ENCODE assay signal across 8 mouse cellular contexts in genomic region chr4:141148009-141148801, GRCm38 (mm10). TPM values are rescaled to one million over a fixed set of nuclear protein-coding genes. Genes with fewer than 3 reads are reported as not detected.
DNase-seq lines count a peak whose midpoint lies in the region; ATAC-seq and TF ChIP-seq lines count a peak whose summit lies in the region.

No protein-coding gene starts in this region.

- H3K27me3 ChIP-seq in forebrain, embryonic 10.5 days (ENCODE audit: poor library complexity, severe bottlenecking) = peaks cover 7% of the 10 kb centered on the region; the same call in 1 of the 2 replicates
- H3K27me3 ChIP-seq in hindbrain, postnatal 0 days (ENCODE audit: insufficient read depth, low read length) = no peaks in the 10 kb centered on the region
- no peaks in the 10 kb centered on the region for H3K27me3 ChIP-seq in liver, embryonic 15.5 days

- peak; percentile 72 for ATAC-seq in hindbrain, postnatal 0 days
- peak; percentile 76 for ATAC-seq in liver, embryonic 15.5 days (ENCODE audit: insufficient read depth)

- H3K27ac ChIP-seq in forebrain, embryonic 10.5 days = peak overlapping the region; percentile 94
- peak overlapping the region; percentile 96 for H3K27ac ChIP-seq in hindbrain, postnatal 0 days
- H3K27ac ChIP-seq in liver, embryonic 15.5 days (replicated peaks) = peak overlapping the region; percentile 91
- peak overlapping the region; percentile 40 for H3K27ac ChIP-seq in olfactory bulb, adult 2 months (ENCODE audit: insufficient read depth, low read depth, low read length)

- H3K9me3 ChIP-seq in forebrain, embryonic 10.5 days = no peaks in the 10 kb centered on the region
- no peaks in the 10 kb centered on the region for H3K9me3 ChIP-seq in hindbrain, postnatal 0 days (ENCODE audit: low read length)
- no peaks in the 10 kb centered on the region for H3K9me3 ChIP-seq in liver, embryonic 15.5 days (replicated peaks)

- peak overlapping the region; percentile 99 for H3K9ac ChIP-seq in hindbrain, postnatal 0 days (replicated peaks; ENCODE audit: low read length)
- H3K9ac ChIP-seq in liver, embryonic 15.5 days = peak overlapping the region; percentile 96

- peak; percentile 52 for DNase-seq in lung, adult 2 months
- DNase-seq in lung, postnatal 25 days (ENCODE audit: low spot score) = no peak
- peak; percentile 44 for DNase-seq in ZHBTc4 (ENCODE audit: low read depth, low spot score)
- DNase-seq in forebrain, embryonic 10.5 days (ENCODE audit: extremely low spot score, low spot score) = peak; percentile 64
- DNase-seq in hindbrain, postnatal 0 days (ENCODE audit: low spot score) = peak; percentile 42
- DNase-seq in layer of hippocampus, postnatal 25 days (ENCODE audit: extremely low spot score in 1 of 2, low spot score in 1 of 2) = no peak

- H3K4me3 ChIP-seq in lung, adult 2 months (replicated peaks; ENCODE audit: extremely low read depth, low read depth, low read length) = peak overlapping the region; percentile 85
- H3K4me3 ChIP-seq in forebrain, embryonic 10.5 days = peak overlapping the region; percentile 77
- peak overlapping the region; percentile 99 for H3K4me3 ChIP-seq in hindbrain, postnatal 0 days (ENCODE audit: low read length)
- peak overlapping the region; percentile 99 for H3K4me3 ChIP-seq in liver, embryonic 15.5 days (replicated peaks)
- H3K4me3 ChIP-seq in olfactory bulb, adult 2 months (ENCODE audit: insufficient read depth, low read depth, low read length) = peak overlapping the region; percentile 90

- H3K4me2 ChIP-seq in hindbrain, postnatal 0 days (ENCODE audit: low read depth, low read length) = peak overlapping the region; percentile 67
- peak overlapping the region; percentile 81 for H3K4me2 ChIP-seq in liver, embryonic 15.5 days

- peaks cover 7% of the 10 kb centered on the region for H3K4me1 ChIP-seq in lung, adult 2 months (ENCODE audit: control insufficient read depth, insufficient read depth, low read length)
- peaks cover 28% of the 10 kb centered on the region for H3K4me1 ChIP-seq in forebrain, embryonic 10.5 days
- H3K4me1 ChIP-seq in hindbrain, postnatal 0 days (ENCODE audit: insufficient read depth, low read length) = no peaks in the 10 kb centered on the region
- peaks cover 48% of the 10 kb centered on the region for H3K4me1 ChIP-seq in liver, embryonic 15.5 days (replicated peaks)
- H3K4me1 ChIP-seq in olfactory bulb, adult 2 months (ENCODE audit: control insufficient read depth, insufficient read depth, low read length) = peaks cover 6% of the 10 kb centered on the region; the same call in 1 of the 2 replicates

- WGBS in lung, adult 2 months = 1% methylated on average over 64 of the region's 66 CpGs
- WGBS in forebrain, embryonic 10.5 days = under 1% methylated on average over 66 of the region's 66 CpGs
- 1% methylated on average over 57 of the region's 66 CpGs for WGBS in hindbrain, postnatal 0 days
- under 1% methylated on average over 66 of the region's 66 CpGs for WGBS in liver, embryonic 15.5 days (ENCODE audit: insufficient replicate concordance)
- WGBS in olfactory bulb, adult 2 months = under 1% methylated on average over 66 of the region's 66 CpGs

- no peak for TF ChIP-seq CTCF in lung, adult 2 months (IDR thresholded peaks at IDR 0.05; ENCODE audit: insufficient read depth, low read length)
- TF ChIP-seq CTCF in hindbrain, postnatal 0 days (IDR thresholded peaks at IDR 0.05; ENCODE audit: low read depth) = peak; percentile 19; the same call in 1 of the 2 replicates
- TF ChIP-seq CTCF in olfactory bulb, adult 2 months (IDR thresholded peaks at IDR 0.05; ENCODE audit: insufficient read depth, low read depth, low read length) = no peak

- H3K36me3 ChIP-seq in forebrain, embryonic 10.5 days (replicated peaks) = 0 out of 2 replicates have a peak, but pooled peaks cover 6% of the 10 kb centered on the region
- no peaks in the 10 kb centered on the region for H3K36me3 ChIP-seq in hindbrain, postnatal 0 days (ENCODE audit: insufficient read depth, low read length)
- peaks cover 5% of the 10 kb centered on the region; the same call in 1 of the 2 replicates for H3K36me3 ChIP-seq in liver, embryonic 15.5 days (replicated peaks)

- no peak for TF ChIP-seq POLR2A in lung, adult 2 months (IDR thresholded peaks at IDR 0.05; ENCODE audit: borderline replicate concordance, extremely low read depth, low read depth, low read length)
- 0 out of 2 replicates have a peak, but pooled peaks have one; percentile 45 for TF ChIP-seq POLR2A in olfactory bulb, adult 2 months (IDR thresholded peaks at IDR 0.05; ENCODE audit: insufficient read depth, low read depth, low read length)

RNA-seq across cellular contexts. Expression of gene Fbxo42, which starts 0.5 kb away (rescaled TPM):
- 13.8 and 14.2 TPM in 2 replicates for polyA plus RNA-seq in lung, adult 2 months (2012; rRNA removed)
- 27.0 and 29.6 TPM in 2 replicates for polyA plus RNA-seq in forebrain, embryonic 10.5 days (2016; fragmentation: Nextera tagmentation; extraction: Ambion mirVana)
- 20.8 and 22.5 TPM in 2 replicates for total RNA-seq in hindbrain, postnatal 0 days (2014; rRNA removed)
- polyA plus RNA-seq in hindbrain, postnatal 0 days (2015; fragmentation: Nextera tagmentation; extraction: Ambion mirVana) = 15.5 and 17.5 TPM in 2 replicates
- polyA plus RNA-seq in liver, embryonic 15.5 days (2015; fragmentation: Nextera tagmentation; extraction: Ambion mirVana) = 17.9 and 18.3 TPM in 2 replicates
- polyA plus RNA-seq in olfactory bulb, adult 2 months (2012; ENCODE audit: insufficient read depth, insufficient read length, low replicate concordance, missing spikeins) = 51.1 TPM in 1 of 2 replicates, not detected in the other
- total RNA-seq in layer of hippocampus, postnatal 25 days (2021) = 10 to 100 TPM; 25.2 to 25.8 TPM

RNA-seq across cellular contexts. Expression of gene Szrd1, which starts 8.6 kb away (rescaled TPM):
- 50.5 and 56.4 TPM in 2 replicates for polyA plus RNA-seq in lung, adult 2 months (2012; rRNA removed)
- 38.2 and 45.2 TPM in 2 replicates for polyA plus RNA-seq in forebrain, embryonic 10.5 days (2016; fragmentation: Nextera tagmentation; extraction: Ambion mirVana)
- total RNA-seq in hindbrain, postnatal 0 days (2014; rRNA removed) = 58.7 and 68.8 TPM in 2 replicates
- 16.5 and 17.0 TPM in 2 replicates for polyA plus RNA-seq in hindbrain, postnatal 0 days (2015; fragmentation: Nextera tagmentation; extraction: Ambion mirVana)
- polyA plus RNA-seq in liver, embryonic 15.5 days (2015; fragmentation: Nextera tagmentation; extraction: Ambion mirVana) = 18.1 and 20.7 TPM in 2 replicates
- not detected in 2 replicates for polyA plus RNA-seq in olfactory bulb, adult 2 months (2012; ENCODE audit: insufficient read depth, insufficient read length, low replicate concordance, missing spikeins)
- 10 to 100 TPM; 51.7 to 58.6 TPM for total RNA-seq in layer of hippocampus, postnatal 25 days (2021)

Comparison
In these comparisons a context has a peak if more than half of its experiments do, and no peak if none do; other contexts are left out.
1. DNase-seq: peak in lung, adult 2 months (single experiment), ZHBTc4 (single experiment), forebrain, embryonic 10.5 days (single experiment) and hindbrain, postnatal 0 days (single experiment); none in lung, postnatal 25 days (single experiment) and layer of hippocampus, postnatal 25 days (0 of 2).
2. H3K27ac ChIP-seq: peak in every context shown above with its lines; median percentile 96 in hindbrain, postnatal 0 days; 94 in forebrain, embryonic 10.5 days; 91 in liver, embryonic 15.5 days; 40 in olfactory bulb, adult 2 months.
3. RNA of gene Szrd1, which starts 8.6 kb away (polyA plus RNA-seq): 50.5 to 56.4 TPM in lung, adult 2 months, 38.2 to 45.2 TPM in forebrain, embryonic 10.5 days, 18.1 to 20.7 TPM in liver, embryonic 15.5 days and 16.5 to 17.0 TPM in hindbrain, postnatal 0 days; not detected in olfactory bulb, adult 2 months; every median in the first group is over 10 times any median in the second.
4. Peak in every context shown above with its lines, with median percentiles within 50 percentile points of each other: H3K4me3 ChIP-seq.